Mouse (Mus musculus): ENCODE measurements around the gene Olfr704. TPM values are rescaled to one million over a fixed set of nuclear protein-coding genes. Genes with fewer than 3 reads are reported as not detected.

The Olfr704 gene
- not detected in 2 replicates for polyA plus RNA-seq (2012; ENCODE audit: low replicate concordance)

DNA sequence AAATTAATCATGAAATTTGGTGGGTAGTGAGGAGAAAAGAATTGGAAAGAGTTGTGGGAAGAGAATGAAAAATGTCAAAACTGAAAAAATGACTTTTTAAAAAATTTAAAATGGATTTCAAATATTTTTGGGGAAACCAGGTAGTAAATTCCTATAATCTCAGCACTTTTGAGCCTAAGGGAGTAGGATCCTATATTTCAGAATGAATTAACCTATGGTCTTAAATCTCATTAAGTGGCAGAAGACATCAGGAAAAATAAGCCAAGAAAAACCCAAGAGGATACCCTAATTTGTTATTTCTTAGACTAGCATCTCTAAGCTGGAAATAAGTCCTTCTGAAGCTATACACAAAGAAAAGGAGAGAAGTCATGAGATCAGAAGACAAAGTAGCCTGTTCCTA is at the start of gene Olfr704:
TSS of gene Olfr704 (plus strand) at position 301 of the 400 bp plus-strand sequence.

DNA sequence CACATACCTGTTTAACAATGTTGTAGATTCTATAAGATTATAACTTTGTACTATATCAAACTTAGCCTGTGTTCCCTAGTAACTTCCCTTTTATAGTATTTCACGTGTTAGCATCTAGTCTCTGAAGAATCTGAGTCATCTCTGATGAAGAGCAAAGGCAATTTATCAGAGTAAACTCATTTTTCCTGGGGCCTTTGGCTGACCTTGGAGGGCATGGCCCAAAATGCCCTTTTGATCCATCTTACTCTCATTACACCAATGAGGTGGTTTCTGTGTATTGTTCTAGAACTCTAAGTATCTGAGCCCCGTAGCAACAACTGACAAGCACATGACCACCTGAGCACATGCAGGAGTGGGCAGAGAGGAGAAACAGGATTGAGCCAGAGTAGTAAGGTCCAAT is 49.2 kb upstream of the Olfr704 start, which contains the start of gene Olfr701:
TSS of gene Olfr701 (plus strand) at position 301 of the 400 bp plus-strand sequence.

DNA sequence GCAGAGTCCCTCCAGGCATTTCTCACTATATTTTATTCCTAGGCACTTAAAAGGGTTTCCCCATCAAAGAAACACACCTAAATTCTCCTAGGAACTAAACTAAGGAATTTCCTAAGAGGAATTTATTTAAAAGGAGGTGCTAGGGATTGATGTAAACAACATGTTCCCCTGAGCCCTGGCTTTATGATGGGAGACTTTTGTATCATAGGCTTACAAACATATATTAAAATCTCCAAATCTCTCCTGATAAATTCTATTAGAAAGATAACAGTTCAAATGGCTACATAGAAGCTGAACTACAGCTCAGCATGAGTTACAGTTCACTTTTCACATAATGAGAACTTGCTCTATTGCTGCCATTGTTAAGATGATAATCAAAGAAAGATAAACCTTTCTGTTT is 29.2 kb upstream of the Olfr704 start, which contains the start of gene Olfr702:
TSS of gene Olfr702 (minus strand) at position 101 of the 400 bp plus-strand sequence.

DNA sequence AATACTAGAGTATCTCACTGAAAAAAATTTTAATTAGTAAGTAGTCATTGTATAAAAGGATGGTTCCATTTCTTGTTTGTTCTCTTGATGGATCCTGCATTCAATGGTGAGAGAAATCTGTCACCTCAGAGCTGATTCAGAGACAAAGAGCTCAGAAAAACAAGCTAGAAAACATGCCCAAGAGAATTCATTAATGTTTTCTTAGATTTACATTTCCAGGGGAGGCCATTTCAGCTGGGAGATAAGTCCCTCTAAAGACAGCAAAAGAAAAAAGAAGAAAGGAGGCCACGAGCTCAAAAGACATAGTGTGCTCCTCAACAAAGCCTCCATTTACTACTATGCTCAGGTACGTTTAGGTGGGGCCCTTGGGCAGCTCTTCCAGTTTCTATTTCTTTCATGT is 19.9 kb upstream of the Olfr704 start, which contains the start of gene Olfr703:
TSS of gene Olfr703 (plus strand) at position 301 of the 400 bp plus-strand sequence.

DNA sequence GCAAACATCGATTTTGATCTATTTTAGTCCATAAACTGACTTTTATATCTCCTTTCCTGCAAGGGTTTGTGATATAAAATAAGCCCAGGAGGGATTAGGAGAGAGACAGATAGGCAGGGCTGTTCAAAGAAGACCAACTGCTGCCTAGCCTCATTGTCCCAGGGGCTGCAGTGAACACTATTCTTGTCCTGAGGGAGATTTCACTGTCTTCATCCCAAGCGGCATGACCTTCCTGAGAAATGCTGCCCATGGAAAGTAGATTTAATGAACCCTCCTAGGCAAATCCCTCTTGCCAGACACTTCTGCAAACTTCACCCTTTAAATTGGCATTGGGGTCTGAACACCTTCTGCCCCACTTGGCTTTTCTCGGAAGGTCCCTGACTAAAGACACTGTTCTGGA is 13.8 kb downstream of the Olfr704 start, which contains the start of gene Olfr705:
TSS of gene Olfr705 (minus strand) at position 101 of the 400 bp plus-strand sequence.

DNA sequence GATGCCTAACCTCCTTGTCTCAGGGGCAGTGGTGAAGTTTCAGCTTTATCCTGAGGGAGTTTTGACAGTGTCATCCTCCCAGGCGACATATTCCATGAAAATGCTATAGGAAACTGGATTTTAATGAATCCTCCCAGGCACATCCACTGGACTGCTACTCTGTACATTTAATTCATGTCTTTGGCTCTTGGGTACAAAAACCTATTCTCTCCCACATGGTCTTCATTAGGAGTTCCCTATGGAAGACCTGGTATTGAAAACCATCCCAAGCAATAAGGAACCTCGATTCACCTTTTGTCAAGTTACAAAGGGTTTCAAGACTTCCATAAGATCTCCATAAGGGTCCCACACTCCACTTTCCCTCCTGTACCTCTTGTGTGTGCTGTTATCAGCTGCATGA is 25.1 kb downstream of the Olfr704 start, which contains the start of gene Olfr706:
TSS of gene Olfr706 (minus strand) at position 101 of the 400 bp plus-strand sequence.

DNA sequence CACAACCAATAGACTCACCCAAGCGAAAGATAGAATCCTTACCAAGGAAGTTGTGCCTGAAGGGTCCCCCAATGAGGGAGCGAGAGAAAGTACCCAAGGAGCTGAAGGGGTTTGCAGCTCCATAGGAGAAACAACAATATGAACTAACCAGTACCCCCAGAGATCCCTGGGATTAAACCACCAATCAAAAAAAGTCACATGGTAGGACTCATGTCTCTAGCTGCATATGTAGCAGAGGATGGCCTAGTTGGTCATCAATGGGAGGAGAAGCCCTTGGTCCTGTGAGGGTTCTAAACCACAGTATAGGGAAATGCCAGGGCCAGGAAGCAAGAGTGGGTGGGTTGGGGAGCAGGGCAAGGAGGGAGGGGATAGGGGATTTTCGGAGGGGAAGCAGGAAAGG is 38.2 kb downstream of the Olfr704 start, which contains the start of gene Olfr707:
TSS of gene Olfr707 (minus strand) at position 101 of the 400 bp plus-strand sequence.

DNA sequence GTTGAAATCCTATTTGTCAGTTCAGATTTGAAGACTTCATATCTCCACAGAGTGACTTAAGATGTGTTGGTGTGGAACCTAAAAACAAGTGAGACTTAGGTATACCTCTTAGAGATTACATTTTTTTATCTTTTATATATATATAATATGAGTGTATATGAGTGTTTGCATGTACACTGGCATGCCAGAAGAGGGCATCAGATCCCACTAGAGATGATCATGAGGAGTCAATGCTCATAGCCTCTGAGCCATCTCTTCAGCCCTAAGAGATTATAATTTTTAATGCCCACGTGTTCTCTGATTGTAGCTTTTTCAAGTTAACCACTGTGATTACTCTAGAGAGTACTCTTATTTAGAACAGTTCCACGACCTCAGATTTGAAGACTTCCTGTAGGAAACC is 44.7 kb downstream of the Olfr704 start, which contains the start of gene Olfr1532-ps1:
TSS of gene Olfr1532-ps1 (plus strand) at position 326 of the 400 bp plus-strand sequence.

Other genes starting within 250 kb of the Olfr704 start
- gene Olfr693, start 182.6 kb upstream of the Olfr704 start, polyA plus RNA-seq (2012; ENCODE audit: low replicate concordance), result not detected in 2 replicates
- gene Olfr694, start 171.4 kb upstream of the Olfr704 start, polyA plus RNA-seq (2012; ENCODE audit: low replicate concordance), result not detected in 2 replicates
- gene Olfr695, start 146.8 kb upstream of the Olfr704 start, polyA plus RNA-seq (2012; ENCODE audit: low replicate concordance), result not detected in 2 replicates
- not detected in 2 replicates for gene Olfr697, start 120.7 kb upstream of the Olfr704 start, polyA plus RNA-seq (2012; ENCODE audit: low replicate concordance)
- gene Olfr698, start 107.8 kb upstream of the Olfr704 start, polyA plus RNA-seq (2012; ENCODE audit: low replicate concordance), result not detected in 2 replicates
- gene Olfr699, start 70.0 kb upstream of the Olfr704 start, polyA plus RNA-seq (2012; ENCODE audit: low replicate concordance), result not detected in 2 replicates
- not detected in 2 replicates for gene Olfr700, start 54.4 kb upstream of the Olfr704 start, polyA plus RNA-seq (2012; ENCODE audit: low replicate concordance)
- not detected in 2 replicates for gene Olfr701, start 49.1 kb upstream of the Olfr704 start, polyA plus RNA-seq (2012; ENCODE audit: low replicate concordance)
- gene Olfr702, start 29.3 kb upstream of the Olfr704 start, polyA plus RNA-seq (2012; ENCODE audit: low replicate concordance), result not detected in 2 replicates
- not detected in 2 replicates for gene Olfr703, start 19.8 kb upstream of the Olfr704 start, polyA plus RNA-seq (2012; ENCODE audit: low replicate concordance)
- not detected in 2 replicates for gene Olfr705, start 13.7 kb downstream of the Olfr704 start, polyA plus RNA-seq (2012; ENCODE audit: low replicate concordance)
- gene Olfr706, start 25.0 kb downstream of the Olfr704 start, polyA plus RNA-seq (2012; ENCODE audit: low replicate concordance), result not detected in 2 replicates
- gene Olfr707, start 38.1 kb downstream of the Olfr704 start, polyA plus RNA-seq (2012; ENCODE audit: low replicate concordance), result not detected in 2 replicates
- gene Olfr1532-ps1, start 44.8 kb downstream of the Olfr704 start, polyA plus RNA-seq (2012; ENCODE audit: low replicate concordance), result not detected in 2 replicates
- gene Olfr709-ps1, start 69.0 kb downstream of the Olfr704 start, polyA plus RNA-seq (2012; ENCODE audit: low replicate concordance), result not detected in 2 replicates
- not detected in 2 replicates for gene Olfr710, start 85.1 kb downstream of the Olfr704 start, polyA plus RNA-seq (2012; ENCODE audit: low replicate concordance)
- gene Olfr6, start 100.8 kb downstream of the Olfr704 start, polyA plus RNA-seq (2012; ENCODE audit: low replicate concordance), result 0.03 TPM in 1 of 2 replicates, not detected in the other
- gene Olfr711, start 112.3 kb downstream of the Olfr704 start, polyA plus RNA-seq (2012; ENCODE audit: low replicate concordance), result not detected in 2 replicates
- not detected in 2 replicates for gene Olfr2, start 142.9 kb downstream of the Olfr704 start, polyA plus RNA-seq (2012; ENCODE audit: low replicate concordance)
- gene Olfr713, start 168.0 kb downstream of the Olfr704 start, polyA plus RNA-seq (2012; ENCODE audit: low replicate concordance), result not detected in 2 replicates
- not detected in 2 replicates for gene Olfr714, start 207.8 kb downstream of the Olfr704 start, polyA plus RNA-seq (2012; ENCODE audit: low replicate concordance)
- not detected in 2 replicates for gene Olfr17, start 230.0 kb downstream of the Olfr704 start, polyA plus RNA-seq (2012; ENCODE audit: low replicate concordance)
- gene Olfr715b, start 247.2 kb downstream of the Olfr704 start, polyA plus RNA-seq (2012; ENCODE audit: low replicate concordance), result not detected in 2 replicates